Mouse (Mus musculus): Measurements from ENCODE around the gene Lekr1. TPM values are rescaled to one million over a fixed set of nuclear protein-coding genes. Genes with fewer than 3 reads are reported as not detected.
A peak's percentile ranks its signal among the peaks of the same experiment; 100 is the strongest.

Lekr1 gene
- total RNA-seq, 2 experiments from 2014 or later: 6.5 to 7.2 TPM

GRCm38 (mm10) chr3:65659620-65659932 lies 6.5 kb upstream of the Lekr1 start:
- no peak for DNase-seq (ENCODE audit: low spot score in 2 of 2)
- Histone ChIP-seq H3K4me3 (peak overlapping the region; percentile 70), H3K27ac (peak overlapping the region; percentile 93)
- no peak for TF ChIP-seq CTCF (conservative IDR thresholded peaks at IDR 0.05)

DNA sequence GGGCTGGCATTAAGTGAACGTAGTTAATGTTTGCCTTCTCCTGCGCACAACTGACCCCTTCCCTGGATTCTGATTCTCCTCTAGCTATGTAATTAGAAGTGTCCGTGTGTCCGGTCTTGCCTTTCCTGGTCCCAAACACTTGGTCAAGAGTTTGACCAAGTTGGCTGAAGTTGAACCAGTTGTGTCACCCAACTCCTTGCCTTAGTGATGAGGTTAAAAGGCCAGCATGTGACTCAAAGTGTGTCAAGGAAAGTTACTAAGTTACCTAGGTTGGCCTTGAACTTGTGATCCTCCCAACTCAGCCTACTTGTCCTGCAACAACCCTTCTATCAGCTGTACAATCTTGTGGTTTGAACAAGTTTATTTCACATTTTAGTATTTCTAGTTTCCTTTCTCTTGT lies 5.7 kb upstream of the Lekr1 start:
- H3K4me3 ChIP-seq: no peak overlapping the region
- no peak for DNase-seq (ENCODE audit: low spot score in 2 of 2)
- TF ChIP-seq CTCF (conservative IDR thresholded peaks at IDR 0.05): no peak
- H3K27ac ChIP-seq: no peak overlapping the region

- DNase-seq (ENCODE audit: low spot score in 2 of 2): no peak
- H3K27ac ChIP-seq: no peak overlapping the region
- no peak overlapping the region for H3K4me3 ChIP-seq
- TF ChIP-seq CTCF (conservative IDR thresholded peaks at IDR 0.05): peak; percentile 52
These were observed 4.3 kb upstream of the Lekr1 start for GRCm38 (mm10) chr3:65661731-65662130.

GRCm38 (mm10) chr3:65663176-65663575 lies 2.9 kb upstream of the Lekr1 start:
- no peak for DNase-seq (ENCODE audit: low spot score in 2 of 2)

GRCm38 (mm10) chr3:65670216-65670615 lies 4.2 kb downstream of the Lekr1 start:
- no peak for DNase-seq (ENCODE audit: low spot score in 2 of 2)
- H3K27ac ChIP-seq: 0 out of 2 replicates have a peak overlapping the region, but pooled peaks have one; percentile 23
- H3K4me3 ChIP-seq: no peak overlapping the region
- TF ChIP-seq CTCF (conservative IDR thresholded peaks at IDR 0.05): no peak

More at GRCm38 (mm10) chr3:65663176-65663575, 2.9 kb upstream of the Lekr1 start:
- no peak overlapping the region for H3K27ac ChIP-seq
- H3K4me3 ChIP-seq: no peak overlapping the region
- TF ChIP-seq CTCF (conservative IDR thresholded peaks at IDR 0.05): no peak

DNA sequence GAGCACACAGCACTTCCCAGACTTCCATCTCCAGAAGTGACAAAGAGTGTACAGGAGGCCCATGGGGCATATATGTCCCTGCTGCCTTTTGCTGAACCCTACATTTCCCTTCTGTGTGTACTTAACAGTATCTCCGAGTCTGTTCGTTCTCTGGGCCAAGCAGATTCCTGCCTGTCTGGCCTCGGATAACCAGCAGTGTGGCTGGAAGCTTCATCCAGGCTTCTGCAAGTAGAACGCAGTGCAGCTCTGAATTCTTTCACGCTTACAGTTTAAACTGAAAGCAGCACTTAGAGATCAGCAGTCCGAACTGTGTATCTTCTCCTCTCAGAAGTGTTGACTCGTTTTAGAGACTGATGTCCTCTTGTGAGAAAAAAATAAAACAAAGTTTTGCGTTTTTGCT lies 7.7 kb downstream of the Lekr1 start:
- no peak for DNase-seq (ENCODE audit: low spot score in 2 of 2)
- TF ChIP-seq CTCF (conservative IDR thresholded peaks at IDR 0.05): no peak
- Histone ChIP-seq H3K27ac (no peak overlapping the region), H3K4me3 (no peak overlapping the region)

DNA sequence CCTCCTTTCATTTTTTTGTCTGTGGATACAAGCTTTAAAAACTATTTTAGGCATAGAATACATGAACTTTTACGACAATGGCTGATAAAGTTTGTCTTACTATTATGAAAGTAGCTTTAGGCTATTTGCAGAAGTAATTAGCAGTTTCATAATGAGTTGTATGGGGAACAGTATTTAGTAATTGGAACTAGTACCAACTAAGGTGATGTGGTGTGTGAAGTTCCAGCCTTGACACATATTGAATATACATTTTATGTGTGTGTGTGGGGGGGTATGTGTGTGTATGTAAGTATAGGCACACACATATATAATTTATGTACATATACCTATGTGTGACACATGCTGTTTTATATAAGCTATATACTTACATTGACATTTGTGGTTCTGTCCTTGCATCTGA lies 14.6 kb downstream of the Lekr1 start:
- no peak for TF ChIP-seq CTCF (conservative IDR thresholded peaks at IDR 0.05)
- Histone ChIP-seq H3K27ac (no peak overlapping the region), H3K4me3 (no peak overlapping the region)
- no peak for DNase-seq (ENCODE audit: low spot score in 2 of 2)

- no peak overlapping the region for H3K4me3 ChIP-seq
- TF ChIP-seq CTCF (conservative IDR thresholded peaks at IDR 0.05): no peak
- peak overlapping the region; percentile 12; the same call in 1 of the 2 replicates for H3K27ac ChIP-seq
- no peak for DNase-seq (ENCODE audit: low spot score in 2 of 2)
These were observed 23.7 kb downstream of the Lekr1 start for GRCm38 (mm10) chr3:65689705-65690104.

GRCm38 (mm10) chr3:65690850-65691249 lies 24.8 kb downstream of the Lekr1 start:
- DNase-seq (ENCODE audit: low spot score in 2 of 2): no peak
- TF ChIP-seq CTCF (conservative IDR thresholded peaks at IDR 0.05): no peak
- Histone ChIP-seq H3K4me3 (no peak overlapping the region), H3K27ac (no peak overlapping the region)

DNA sequence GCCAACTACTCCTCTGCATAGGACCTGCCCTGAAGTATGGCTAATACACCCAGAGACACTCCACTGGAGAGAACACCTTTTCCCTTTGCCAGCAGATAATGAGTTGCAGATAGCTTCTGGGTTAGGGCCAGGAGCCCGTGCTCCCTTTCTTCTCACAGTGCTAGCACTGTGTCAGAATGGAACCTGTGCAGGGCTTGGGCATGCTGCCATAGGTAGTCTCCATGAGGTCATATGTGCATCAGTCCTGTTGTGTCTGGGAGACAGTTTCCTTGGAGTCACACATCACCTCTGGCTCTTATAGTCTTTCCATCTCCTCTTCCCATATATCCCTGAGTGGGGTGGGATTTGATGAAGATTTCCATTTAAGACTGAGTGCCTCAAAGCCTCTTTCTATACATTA lies 33.7 kb downstream of the Lekr1 start:
- Histone ChIP-seq H3K4me3 (no peak overlapping the region), H3K27ac (no peak overlapping the region)
- TF ChIP-seq CTCF (conservative IDR thresholded peaks at IDR 0.05): no peak
- no peak for DNase-seq (ENCODE audit: low spot score in 2 of 2)

DNA sequence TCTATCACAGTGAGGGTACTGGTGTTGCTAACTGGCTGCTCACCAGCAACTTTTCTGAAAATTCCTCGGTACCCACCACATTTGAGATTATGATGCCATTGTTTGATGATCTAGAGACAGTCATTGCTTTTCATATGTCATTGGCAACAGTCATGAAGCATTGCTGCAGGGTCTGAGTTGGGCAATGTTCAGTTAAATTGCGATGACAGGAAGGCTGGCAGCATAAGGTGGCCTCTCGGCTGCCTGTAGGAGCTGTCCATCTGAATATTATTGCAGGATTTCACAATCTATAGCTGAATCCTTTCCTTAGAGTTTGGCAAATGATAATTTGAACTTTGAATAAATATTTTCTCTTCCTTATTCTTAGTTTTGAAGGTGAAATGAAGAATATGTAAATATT lies 48.3 kb downstream of the Lekr1 start:
- H3K27ac ChIP-seq: no peak overlapping the region
- no peak overlapping the region for H3K4me3 ChIP-seq
- DNase-seq (ENCODE audit: low spot score in 2 of 2): no peak
- no peak for TF ChIP-seq CTCF (conservative IDR thresholded peaks at IDR 0.05)

GRCm38 (mm10) chr3:65717406-65717805 lies 51.4 kb downstream of the Lekr1 start:
- DNase-seq (ENCODE audit: low spot score in 2 of 2): no peak
- H3K27ac ChIP-seq: no peak overlapping the region
- H3K4me3 ChIP-seq: no peak overlapping the region
- TF ChIP-seq CTCF (conservative IDR thresholded peaks at IDR 0.05): no peak

GRCm38 (mm10) chr3:65722897-65723296 lies 56.9 kb downstream of the Lekr1 start:
- Histone ChIP-seq H3K27ac (no peak overlapping the region), H3K4me3 (no peak overlapping the region)
- TF ChIP-seq CTCF (conservative IDR thresholded peaks at IDR 0.05): no peak
- no peak for DNase-seq (ENCODE audit: low spot score in 2 of 2)

GRCm38 (mm10) chr3:65723664-65724063 lies 57.6 kb downstream of the Lekr1 start:
- Histone ChIP-seq H3K4me3 (no peak overlapping the region), H3K27ac (no peak overlapping the region)
- DNase-seq (ENCODE audit: low spot score in 2 of 2): no peak
- TF ChIP-seq CTCF (conservative IDR thresholded peaks at IDR 0.05): no peak

GRCm38 (mm10) chr3:65737816-65738215 lies 71.8 kb downstream of the Lekr1 start:
- no peak overlapping the region for H3K27ac ChIP-seq
- TF ChIP-seq CTCF (conservative IDR thresholded peaks at IDR 0.05): no peak

More at GRCm38 (mm10) chr3:65737816-65738215, 71.8 kb downstream of the Lekr1 start:
- DNase-seq (ENCODE audit: low spot score in 2 of 2): no peak
- no peak overlapping the region for H3K4me3 ChIP-seq
